Mouse (Mus musculus): ENCODE results near the gene Utp11. TPM values are rescaled to one million over a fixed set of nuclear protein-coding genes. Genes with fewer than 3 reads are reported as not detected.

The Utp11 gene
- polyA plus RNA-seq, 3 experiments from 2014 or later, result 84.4 to 92.4 (median 85.0) TPM

DNA sequence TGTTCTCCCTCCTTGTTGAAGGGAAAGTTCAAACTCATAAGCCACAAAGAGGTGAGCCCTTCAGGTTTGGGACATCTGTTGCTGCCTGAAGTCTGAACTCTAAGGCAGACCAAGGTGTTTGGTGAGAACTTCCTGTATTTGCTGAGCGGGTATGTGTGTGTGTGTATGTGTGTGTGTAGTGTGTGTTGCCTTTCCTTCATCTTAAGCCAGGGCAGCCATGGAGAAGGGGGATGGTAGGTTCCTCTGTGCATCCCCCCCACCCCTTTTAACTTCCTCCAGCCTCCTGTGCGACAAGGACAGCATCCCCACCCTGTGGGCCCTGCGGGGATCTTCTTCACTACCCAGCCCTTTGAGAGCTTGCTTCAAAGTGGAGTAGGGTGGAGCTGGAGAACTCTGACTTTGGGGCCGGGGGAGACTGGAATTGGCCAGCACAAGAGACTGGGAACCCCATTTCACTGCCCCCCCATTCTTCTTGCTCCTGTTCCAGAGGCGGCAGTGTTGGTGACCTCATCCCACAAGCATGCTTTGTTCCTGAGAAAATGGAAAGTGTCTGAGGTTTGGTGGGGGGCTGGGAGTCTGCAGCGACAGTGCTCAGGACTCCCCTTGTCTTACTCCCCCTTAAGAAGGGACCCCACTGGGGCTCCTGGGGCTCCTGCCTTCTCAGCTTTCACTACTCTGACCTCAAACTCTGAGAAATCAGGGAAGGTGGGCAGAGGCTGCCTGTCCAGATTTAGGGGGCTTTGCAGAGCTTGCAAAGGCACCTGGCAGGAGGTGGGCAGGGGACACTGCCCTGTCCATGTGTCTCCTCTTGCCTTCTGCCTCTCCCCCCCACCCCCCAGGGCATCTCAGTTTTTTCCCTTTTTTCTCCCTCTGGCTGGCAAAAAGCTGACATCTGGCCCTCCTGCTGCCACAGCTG lies 10.7 kb upstream of the Utp11 start:
- peak; percentile 42 for ATAC-seq

DNA sequence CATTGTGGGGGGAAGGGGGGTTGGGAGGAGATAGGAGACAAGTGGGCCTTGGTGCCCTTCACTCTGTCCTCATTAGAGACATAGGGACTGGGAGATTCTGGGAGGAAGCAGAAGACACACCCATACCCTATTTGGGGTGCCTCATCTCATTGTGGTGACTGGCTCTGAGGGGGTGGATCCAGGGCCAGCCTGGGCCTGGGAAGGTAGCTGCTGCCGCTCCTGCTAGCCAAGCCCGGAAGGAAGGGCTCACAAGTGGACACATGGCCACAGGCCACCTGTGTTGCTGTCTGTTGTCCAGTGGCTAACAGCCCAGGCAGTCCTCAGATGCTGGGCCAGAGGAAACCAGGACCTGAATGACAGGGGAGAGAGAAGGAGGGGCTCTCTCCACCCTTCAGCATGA lies 10.0 kb upstream of the Utp11 start:
- ATAC-seq, result peak; percentile 29

DNA sequence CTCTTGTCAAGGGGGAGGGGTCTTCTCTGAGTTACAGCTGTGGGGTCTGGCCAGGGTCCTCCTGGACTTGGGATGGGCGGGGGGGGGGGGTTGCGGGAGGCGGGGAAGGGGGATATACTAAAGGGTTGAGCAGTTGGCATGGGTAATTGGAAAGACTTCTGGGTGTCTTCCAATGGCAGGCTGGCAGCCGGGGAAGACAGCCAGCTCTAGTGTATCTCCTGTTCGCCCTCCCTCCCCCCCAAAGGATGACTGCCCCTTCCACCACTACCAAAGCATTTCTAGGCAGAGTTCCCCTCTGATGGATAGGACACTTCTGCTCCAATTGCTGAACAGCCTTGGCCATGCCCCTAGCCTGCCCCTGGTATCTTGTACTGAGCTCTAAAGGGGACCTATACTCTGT lies 8.5 kb upstream of the Utp11 start:
- ATAC-seq, result no peak

DNA sequence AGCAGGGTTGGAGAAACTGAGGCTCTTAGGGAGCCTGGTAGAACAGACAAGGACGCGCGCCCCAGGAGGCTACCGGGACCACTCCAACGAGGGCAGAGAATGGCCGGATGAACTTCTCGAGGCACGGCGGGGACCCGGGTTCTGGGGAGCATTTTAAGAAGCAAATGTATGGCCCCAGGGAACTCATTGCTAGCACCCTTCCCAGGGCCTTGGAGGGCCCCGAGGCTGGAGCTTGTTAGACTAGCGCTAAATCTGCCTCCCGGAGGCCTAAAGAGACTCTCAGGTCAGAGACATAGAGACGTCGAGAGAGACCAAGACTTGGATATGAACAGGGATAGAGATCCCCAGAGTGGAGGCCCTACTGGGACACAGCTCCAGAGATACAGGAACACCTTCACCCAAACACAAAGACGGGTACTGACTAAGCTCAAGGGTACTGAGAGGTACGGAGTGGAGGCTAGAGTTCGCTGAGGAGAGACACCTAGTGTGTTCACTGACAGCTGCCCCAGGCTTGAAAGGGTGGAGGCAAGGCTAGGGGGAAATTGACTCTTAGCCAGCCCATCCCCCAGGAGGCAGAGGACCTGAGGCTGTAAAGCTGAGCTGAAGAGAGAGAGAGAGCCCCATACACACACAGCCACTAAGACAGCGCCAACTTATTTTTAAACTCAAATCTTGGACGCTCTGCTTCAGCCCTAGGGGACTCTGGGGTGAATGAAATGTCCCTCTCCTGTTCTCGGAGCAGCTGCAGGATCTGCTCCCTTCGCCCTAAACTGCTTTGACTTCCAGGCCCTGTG lies 7.8 kb upstream of the Utp11 start:
- ATAC-seq, result peak; percentile 25

DNA sequence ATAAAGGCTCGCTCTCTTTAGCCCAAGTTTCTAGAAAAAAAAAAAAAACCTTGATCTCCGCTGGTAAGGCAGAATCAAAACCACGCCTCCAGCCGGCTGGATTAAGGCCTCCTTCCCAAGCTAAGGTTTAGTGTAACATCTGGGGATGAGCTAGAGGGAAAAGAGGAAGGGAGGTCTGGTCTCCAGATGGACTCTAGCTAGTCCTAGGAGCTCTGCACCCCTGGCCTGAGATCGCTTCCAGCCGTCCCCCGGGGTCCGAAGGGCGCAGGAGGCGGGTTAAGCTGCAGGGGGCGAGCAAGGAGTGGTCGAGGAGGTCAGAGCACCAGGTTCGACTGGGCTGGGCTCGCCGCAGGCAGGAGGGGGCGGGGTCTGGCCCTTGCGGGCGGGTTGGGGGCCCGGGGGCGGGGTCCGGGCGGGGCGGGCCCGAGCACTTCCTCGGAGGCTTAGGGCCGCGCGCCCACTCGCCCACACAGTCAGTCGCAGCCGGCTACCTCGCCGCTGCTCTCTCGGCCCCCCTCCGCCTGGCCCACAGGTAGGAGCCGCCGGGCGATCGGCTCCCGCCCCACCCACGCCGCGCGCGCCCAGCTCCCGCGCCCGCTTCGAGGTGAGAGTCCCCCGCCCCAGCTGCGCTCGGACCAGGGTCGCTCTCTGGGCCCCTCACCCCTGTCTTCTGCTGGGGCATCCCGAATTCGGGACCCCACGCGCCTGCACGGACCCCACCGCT lies 7.0 kb upstream of the Utp11 start, which contains the start of gene Fhl3:
TSS of gene Fhl3 (plus strand) at position 454 of the 724 bp plus-strand sequence.
- ATAC-seq, result peak; percentile 49

DNA sequence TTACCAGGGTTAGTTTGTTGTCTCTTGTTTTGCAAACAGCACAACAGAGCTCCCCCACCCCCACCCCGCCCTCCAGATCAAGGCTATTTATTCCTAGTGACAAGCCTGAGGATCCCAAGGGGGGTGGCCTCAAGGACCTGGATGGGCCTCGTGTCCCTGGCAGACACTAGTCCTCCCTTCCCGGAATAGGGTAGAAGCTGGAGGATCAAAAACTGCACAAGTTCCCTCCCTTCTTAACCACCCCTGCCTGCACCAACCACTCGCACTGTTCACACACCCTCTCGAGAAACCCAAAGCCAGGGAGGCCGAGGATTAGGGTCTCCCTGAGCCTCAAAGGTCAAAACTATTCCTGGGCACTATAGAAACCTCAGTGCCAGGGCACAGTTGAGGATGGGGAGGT lies 6.4 kb upstream of the Utp11 start:
- no peak for ATAC-seq

DNA sequence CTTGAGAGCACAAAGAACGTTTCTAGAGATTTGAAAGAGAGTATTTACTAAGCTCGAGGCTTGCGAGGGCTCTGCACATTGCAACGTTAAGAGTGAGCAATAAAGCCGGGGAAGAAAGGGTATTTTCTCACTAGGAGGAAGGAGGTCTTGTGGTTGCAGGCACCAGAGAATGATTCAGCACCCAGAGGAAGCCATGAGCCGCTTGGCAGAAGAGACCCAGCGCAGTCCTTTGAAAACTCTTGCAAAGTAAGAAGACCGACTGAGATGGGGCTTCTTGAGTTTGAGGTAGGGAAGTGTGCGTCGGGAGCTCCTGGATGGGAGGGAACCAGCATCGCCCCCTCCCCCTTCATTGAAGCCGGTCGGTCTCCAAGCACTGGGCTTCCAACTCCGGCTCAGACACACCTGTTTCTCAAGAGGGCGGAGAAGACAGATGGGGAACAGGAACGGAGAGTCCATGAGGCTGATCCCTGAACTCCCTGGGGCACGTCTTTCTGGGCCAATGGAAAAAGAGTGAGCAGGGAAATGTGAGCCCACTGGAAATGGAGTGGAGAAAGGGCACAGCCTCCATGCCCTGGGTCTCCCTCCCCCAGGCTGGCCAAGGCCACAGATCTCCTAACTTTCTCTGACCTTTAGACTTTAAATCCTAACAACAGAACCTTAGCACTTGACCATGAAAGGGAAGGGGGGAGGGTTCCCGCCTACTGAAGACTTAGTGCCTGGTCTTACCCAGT lies 2.6 kb upstream of the Utp11 start:
- no peak for ATAC-seq

DNA sequence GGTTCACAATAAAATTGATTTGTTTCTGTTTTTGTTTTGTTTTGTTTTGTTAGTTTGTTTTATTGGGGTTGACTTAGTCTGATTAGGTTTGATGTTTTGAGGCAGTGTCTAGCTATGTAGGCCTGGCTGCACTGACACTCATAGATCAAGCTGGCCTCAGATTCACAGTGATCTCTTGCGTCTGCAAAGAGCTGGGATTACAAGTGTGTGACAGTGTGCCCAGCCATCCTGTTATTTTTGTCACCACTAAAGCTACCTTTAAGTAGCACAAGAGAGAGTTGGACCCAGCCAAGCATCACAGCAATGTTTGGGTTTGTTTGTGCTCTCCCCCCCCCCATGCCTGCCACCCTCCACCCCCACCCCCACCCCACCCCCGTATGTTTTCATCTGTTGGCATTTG lies 1.2 kb upstream of the Utp11 start:
- ATAC-seq, result no peak

DNA sequence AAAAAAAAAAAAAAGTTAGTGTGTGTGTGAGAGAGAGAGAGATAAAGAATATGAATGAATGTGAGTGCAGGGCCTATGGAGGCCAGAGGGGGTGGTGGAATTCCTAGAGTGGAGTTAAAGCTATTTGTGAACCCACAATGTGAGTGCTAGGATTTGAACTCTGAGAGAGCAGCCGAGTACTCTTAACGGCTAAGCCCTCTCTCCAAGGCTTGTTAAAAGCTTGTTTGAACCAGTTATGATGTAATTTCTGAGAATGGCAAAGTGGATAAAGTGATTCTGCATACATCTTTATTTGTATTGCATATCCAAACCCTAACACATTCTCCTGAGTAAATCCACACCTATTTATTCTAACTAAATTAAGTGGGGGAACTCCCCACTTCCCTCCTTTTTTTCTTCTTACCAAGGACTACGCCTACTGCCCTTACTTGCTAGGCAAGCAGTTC lies 961 bp downstream of the Utp11 start:
- no peak for ATAC-seq

DNA sequence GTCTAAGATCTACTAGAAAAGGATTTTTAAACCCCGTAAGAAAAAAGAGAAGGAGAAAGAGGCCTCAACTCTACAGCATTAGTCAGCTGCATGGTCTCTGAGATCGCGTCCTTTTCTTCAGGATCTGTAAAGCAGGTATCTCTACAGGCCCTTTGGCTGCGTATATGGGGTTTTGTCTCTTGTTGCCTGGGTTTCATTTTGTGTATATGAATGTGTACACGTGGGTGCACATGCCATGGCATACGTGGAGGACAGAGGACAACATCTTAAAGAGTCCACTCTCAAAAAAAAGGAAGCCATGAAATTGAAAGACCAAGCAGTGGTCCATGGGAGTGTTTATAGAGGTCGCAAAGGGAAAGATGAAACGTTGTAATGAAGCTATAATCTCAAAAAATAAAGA lies 1.9 kb downstream of the Utp11 start:
- ATAC-seq, result no peak

DNA sequence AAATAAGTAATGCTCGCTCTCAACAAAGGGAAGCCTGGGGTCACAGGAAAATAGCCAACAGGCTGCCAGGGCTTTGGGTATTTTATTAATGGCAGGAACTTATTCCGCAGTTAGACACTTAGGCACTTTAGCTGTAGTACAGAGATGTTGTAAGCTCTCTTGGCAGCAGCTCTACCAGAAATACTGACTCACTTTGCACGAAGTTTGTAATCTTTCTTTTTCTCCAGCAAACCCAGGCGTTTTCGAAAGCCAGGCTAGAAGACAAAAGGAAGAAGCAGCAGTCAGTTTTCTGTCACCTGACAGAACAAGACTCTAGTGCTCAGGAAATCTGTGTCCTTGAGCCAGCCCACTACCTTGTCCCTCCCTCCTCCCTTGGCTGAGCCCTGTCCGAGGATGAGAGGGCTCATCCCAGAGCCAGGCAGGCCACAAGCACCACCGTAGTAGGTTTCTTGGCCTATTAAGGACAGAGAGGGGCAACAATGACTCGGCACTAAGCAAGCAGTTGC lies 7.5 kb downstream of the Utp11 start:
- no peak for ATAC-seq

DNA sequence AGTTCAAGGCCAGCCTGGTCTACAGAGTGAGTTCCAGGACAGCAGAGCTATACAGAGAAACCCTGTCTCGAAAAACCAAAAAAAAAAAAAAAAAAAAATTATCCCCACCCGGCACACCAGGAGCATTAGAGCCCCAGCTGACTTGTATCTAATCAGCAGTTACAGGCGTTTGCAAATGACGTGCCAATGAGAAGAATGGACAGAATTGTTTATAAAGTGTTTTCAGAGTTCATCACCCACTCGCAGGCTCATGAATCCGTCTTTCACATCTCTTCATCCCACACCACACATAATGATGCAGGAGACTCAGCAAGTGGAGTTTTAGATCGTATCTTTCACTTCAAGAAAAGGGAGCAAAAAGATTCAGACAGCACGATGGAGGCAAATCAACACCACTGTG lies 7.9 kb downstream of the Utp11 start:
- ATAC-seq, result no peak

DNA sequence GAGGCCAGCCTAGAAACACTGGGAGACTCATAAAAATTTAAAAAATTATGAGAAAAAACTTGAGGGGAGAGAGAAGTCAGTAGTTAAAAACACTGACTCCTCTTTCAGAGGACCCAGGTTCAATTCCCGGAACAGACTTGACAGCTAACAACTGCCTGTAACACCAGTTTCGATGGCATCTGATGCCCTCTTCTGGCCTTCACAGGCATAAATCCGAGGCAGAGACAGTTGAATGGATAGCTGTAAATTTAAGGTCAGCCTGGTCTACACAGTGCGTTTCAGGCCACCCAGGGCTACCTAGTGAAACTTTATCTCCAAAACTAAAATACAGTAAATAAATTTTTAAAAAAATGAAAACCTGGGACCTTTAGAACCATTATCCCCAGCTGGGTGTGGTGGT lies 8.4 kb downstream of the Utp11 start:
- ATAC-seq, result no peak

DNA sequence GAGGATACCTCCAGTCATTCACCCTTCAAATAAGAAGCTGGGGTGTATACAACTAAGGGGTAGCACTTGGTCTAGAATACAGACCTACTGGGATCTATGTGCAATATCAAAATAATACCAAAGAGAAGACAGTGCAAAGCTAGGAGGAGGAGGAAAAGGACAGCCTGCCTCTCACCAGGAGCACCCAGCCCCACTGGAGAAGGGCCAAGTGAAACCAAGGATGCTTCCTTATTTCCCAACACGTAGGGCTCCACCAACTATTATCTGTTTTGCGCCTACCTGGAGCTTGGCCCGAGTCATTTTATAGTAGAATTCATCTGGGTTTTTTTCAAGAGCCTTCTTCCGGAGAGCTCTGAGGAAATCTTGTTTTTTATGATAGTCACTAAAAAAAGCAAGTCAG lies 9.9 kb downstream of the Utp11 start:
- ATAC-seq, result no peak

DNA sequence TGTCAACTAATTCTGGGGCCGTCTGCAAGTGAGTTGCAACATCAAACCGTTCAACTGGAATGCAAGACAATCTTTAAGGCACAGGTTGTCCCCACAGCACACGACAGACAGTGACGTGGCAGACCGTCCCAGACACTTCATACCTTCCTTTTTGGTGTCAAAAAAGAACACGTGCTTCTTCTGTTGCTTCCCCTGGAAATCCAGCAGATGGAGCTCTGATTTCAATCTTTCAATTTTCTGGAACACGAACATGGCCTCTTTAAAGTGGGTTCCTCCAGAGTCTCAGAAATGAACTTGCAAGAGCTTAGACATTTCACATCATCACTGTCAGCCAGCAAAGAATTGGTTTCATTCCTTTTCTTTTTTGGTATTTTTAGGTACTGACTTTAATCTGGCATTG lies 11.1 kb downstream of the Utp11 start:
- ATAC-seq, result peak; percentile 69

DNA sequence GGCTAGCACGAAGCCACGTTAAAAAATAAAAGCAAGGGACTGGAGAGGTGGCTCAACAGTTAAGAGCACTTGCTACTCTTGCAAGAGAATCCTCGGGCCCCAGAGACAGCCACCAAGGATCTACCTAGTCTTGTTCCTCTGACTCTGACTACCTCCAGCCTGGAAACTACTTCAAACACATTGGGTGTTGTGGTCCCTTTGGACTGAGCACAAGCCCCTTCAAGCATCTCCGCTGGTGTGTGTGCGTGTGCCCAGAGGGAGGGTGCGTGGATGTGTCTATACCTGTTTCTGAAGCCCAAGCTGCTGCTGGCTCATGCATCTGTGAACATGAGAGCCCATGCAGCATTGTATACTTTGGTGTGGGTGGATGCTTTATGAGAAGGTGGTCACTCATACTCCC lies 17.4 kb downstream of the Utp11 start:
- no peak for ATAC-seq

DNA sequence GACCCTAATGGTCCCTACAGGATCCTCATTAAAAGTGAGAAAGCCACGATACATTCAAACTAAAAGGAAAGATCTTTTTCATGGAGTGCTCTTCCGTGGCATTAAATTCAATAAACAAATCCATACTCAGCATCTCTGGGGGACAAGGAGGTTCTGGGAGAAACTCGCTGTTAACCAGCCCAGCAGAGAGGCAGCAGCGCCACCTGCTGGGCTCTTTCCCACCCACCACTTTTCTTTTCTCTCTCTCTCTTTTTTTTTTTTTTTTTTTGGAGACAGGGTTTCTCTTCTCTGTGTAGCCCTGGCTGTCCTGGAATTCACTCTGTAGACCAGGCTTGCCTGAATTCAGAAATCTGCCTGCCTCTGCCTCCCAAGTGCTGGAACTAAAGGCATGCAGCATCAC lies 18.4 kb downstream of the Utp11 start:
- peak; percentile 50 for ATAC-seq

DNA sequence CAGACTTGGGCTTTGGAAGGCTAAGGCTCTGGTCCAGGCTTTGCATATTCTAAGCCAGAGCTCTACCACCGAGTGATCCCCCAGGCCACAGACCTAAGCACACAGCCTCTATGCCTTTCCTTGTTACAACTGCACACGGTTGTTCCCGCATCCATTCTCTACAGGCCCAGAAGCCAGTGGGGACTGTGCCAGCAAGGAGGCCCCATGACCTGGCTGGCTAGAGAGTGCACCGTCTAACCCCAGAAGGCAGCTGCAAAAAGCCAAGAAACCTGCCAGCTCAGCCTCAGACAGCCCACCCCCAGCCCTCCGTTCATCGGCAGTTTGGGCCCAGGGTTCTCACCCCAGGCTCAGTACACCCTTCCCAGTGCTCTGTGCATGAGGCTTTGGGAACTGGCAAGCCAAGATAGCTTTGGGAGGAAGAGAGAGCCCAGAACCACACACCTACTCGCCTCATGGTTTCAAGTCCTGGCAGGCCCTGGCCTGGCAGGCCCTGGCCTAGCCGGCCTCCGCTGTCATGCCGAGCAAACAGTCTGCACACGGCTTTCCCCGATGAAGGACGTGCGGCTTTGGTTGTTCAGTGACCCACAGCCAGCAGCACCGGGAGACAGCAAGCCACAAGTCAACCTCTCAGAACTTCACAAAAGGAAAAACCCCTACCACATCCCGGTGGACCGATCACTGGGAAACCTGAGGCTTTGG lies 18.9 kb downstream of the Utp11 start:
- no peak for ATAC-seq

DNA sequence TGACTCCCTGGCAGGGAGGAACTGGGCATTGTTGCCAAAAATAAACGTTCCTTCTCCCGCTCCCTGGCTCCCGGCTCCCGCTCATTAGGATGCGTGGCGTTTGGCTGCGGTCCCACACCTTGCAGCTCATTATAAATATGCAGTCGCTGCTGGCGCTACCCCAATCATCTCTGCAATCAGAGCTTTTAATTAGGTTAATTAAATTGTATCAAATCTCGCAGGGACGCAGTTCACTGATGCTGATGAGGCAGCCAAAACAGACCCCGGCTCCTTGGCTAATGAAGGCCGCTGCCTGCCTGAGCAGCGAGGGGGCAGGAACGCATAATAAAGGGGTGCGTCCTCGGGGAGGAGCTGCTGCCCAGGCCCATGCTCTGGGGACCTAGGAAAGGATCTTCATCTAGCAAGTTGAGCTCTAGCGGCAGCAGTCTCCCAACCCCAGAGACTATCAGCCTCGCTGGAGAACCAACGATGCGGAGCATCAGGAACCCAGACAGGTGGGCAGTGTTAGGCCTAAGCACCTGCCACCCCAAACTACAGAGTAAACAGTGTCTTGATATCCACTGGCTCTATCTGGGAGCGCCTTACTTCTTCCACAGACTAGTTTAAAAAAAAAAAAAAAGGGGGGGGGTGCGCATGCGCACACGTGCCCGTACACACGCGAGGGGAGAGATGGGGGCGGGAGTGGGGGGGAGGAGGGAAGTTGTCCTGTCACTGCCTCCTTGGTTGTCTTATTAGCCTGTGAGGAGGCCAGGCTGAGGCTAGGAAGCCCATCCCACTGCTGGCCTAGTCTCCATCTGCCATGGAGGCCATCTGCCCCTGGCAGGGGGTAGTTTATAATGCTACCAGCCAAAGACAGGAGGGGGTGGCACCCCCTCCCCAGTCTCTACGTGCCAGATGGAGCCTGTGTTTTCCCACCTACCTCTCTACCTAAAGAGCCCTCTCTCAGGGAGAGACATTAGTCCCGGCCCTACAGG lies 20.8 kb downstream of the Utp11 start:
- ATAC-seq, result no peak

DNA sequence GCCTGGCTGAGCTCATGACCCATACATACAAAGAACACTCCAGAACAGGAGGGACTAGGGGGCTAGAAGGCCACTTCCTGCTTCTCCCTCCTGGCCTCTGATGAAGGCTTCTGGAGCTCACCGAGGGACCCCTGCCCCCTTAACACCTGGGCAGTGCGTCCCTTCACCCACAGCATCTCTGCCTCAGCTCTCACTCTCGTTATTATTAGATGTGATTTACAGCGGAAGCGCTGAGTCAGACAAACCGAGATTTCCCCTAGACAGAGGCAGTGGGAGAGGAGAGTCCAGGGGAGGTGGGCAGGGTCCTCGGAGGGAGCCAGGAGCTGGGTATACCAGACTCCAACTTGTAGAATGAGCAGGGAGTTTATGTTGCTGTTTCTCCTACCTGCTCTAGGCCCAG lies 21.8 kb downstream of the Utp11 start:
- no peak for ATAC-seq

Measured in inflammation-experienced regulatory T-cells, adult 6 months (primary cell).